Mouse (Mus musculus) layer of hippocampus, postnatal 14 days (tissue): ENCODE measurements around the gene Slc17a4. TPM values are rescaled to one million over a fixed set of nuclear protein-coding genes. Genes with fewer than 3 reads are reported as not detected.
A peak's percentile ranks its signal among the peaks of the same experiment; 100 is the strongest.

ENCODE experiments used
- DNase-seq, 2 experiments: peaks; one replicate each; pipeline ENCODE4 v3.0.0; 2021 to 2022; ENCODE audit warnings: low spot score in 2 of 2, mixed read lengths in 1 of 2
- microRNA-seq, 2 experiments: library from miRNA; unstranded; fragments of <30 nt; microRNA quantifications; one replicate each; pipeline ENCODE4 v1.2.0; 2021
- total RNA-seq, 2 experiments: library from RNA; stranded (reverse); gene quantifications; 2 replicates each; pipeline ENCODE4 v1.2.3; 2021

The Slc17a4 gene
- total RNA-seq, 2 experiments from 2014 or later = not detected

DNA sequence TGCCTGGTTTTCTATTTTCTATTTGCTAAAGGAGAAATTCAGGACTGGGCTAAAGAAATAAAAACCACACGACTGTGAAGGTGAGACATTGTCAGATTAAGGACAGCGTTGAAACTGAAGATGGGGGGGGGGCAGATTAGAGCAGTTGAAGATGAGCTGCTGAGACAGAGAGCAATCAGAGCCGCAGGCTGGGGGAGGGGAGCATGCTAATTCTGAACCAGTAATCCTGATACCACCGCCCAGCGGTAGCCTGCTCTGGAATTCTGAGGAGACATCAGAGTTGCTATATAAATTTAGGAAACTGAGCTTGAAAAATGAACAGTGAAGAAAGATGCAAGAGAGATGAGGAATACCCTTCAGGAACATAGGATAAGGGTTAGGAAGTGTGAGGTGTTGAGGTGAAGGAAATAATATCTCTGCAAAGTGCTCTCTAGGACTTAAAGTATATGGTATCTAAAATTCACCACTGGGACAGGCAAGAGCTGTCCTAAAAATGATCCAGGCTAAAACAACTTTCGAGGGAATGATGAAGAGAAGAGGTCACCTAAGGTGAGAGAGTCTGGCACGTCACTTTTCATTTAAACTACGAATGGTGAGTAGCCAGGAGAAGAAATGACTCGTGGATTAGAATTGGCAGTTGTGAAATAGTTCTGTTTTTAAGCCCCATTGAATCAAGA lies 22.1 kb downstream of the Slc17a4 start:
- no peak for DNase-seq

DNA sequence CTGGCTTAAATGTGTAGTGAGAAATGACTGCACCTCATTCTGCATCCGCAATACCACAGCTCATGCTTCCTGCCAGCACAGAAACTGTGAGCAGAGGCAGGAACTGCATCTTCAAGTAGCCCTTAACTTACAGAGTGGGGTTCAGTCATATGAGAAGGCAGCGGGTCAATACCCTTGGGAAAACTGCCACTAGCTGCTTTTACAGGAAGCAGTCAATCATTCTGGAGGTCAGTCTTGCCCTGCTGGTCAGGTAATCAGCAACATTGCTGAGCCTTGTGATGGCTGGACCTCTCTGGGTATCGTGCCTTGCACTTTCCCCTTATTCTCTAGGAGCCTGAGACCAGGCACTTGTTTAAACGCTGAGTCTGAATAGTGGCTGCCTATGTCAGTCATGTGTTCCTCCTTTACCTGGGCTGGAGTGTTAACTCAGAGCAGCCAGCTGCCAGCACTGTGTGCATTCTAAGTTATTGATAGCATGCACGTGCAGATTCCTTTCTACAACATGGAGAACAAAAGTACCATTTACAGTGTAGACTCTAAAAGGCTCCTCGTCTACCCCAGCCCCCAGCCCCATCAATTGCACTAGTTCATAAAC lies 25.7 kb downstream of the Slc17a4 start:
- no peak for DNase-seq

DNA sequence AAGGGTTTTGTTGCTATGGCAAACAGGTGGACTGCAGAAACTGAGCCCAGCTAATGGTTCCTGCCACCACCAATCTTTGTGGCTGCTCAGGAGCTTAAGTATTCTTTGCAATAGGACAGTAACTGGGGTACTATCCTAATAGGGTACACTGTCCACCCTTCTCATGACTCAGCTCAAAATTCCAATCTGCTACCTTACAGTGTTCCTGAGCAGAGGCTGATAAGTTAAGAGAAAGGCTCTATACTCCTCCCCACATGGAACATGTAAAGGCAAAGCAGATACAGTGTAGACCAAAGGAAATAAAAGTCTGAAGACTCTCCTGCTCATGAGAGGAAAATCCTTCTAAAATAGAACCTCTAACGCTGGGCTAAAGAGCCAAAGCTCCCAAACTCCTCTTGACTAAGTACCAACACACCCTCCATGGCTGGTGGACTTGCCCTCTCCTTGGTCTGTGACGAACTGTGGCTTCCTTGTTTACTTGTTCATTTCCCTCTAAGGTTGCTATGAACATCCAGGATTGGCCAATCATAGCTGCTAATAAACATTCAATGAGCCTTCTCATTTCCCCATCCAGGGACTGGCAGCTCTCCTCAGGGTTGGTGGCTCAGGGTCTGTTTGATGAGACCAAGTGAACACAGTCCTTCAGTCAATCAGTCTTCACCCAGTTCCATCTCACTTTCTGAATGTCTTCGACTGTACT lies 27.6 kb downstream of the Slc17a4 start:
- DNase-seq = no peak

DNA sequence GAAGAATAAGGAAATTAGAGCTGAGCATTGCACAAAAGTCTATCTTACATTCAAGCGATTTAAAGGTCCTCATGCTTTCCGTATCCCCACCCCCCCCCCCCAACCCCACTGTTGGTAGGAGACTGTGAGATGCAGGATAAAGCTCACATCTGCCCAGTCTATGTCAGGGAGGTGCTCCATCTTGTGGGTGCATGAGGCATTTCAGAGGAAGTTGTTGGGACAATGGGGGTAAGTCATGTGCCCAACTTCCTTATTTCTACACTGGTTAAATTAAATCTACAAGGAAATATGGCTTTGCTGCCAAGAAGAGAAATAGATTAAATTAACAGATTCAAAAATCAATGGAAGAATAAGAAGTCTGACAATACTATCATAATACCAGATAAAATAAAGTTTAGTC lies 29.3 kb downstream of the Slc17a4 start:
- DNase-seq = peak in 1 of 2 experiments; percentile 8

DNA sequence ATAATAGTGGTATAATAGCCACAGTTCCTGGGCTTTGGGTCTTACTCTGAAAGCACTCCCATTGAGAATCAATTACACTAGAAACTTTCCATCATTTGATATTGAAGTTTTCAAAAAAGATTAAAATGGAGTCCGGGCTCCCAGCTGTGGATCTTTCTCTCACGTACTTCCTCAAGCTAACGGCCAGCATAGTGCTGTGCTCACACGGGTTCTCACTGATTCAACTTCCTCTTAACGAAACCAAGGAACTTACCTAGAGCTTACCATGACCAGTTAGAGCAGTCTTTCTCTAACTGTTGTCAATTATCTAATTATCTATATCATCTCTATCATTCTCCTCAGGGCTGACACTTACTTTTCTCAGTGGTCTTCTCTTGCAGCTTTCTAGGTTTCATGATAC lies 35.2 kb downstream of the Slc17a4 start:
- DNase-seq = no peak

DNA sequence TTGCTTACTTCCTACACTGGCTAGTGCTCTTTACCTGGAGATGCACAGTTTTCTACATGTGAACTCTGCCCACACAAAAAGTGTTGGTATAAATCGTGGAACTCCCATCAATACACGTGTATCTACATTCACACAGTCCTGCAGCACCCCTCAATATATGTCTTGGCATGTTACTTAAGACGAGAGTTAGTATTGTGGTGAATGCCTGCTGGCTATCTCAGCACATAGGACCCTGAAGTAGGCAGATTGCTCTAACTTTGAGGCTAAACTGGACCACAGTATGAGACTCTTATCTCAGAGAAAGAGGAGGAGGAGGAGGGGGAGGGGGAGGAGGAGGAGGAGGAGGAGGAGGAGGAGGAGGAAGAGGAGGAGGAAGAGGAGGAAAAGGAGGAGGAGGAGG lies 35.7 kb downstream of the Slc17a4 start:
- DNase-seq = no peak

DNA sequence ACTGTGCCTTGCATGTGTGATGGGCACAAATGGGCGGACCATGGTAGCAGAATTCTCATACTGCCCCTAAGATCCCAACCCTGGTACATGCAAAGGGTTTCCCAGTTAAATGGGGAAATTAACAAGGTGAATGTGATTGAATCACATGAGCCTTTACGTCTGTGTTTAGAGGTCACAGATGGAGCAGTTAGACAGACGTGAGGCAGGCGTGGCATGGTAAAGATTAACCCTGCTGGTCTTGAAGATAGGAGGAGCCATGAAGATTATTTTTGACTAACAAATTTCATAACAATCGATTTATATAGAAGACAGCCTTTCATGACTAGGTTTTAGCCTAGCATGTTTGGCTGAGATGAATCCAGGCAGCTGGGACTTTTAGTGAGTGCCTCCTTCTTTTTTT lies 41.7 kb downstream of the Slc17a4 start:
- DNase-seq = no peak

DNA sequence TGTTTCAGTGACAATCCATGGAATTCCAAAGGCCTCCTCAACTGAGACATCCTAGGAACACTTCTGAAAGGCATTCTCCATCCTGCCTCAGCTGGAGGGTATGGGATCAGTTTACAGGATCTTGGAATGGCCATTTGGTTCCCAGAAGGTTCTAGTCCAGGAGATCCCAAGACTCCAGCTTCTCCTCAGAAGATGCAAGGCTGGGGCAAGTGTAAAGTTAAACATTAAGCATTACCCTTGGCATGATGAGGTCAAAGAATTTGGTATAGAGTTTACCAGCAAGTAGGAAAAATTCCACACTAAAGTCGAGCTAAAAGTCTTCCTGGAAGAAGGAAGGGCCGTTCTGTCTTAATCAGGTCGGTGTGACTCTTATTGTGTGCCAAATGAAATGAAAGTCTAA lies 44.8 kb downstream of the Slc17a4 start:
- no peak for DNase-seq

DNA sequence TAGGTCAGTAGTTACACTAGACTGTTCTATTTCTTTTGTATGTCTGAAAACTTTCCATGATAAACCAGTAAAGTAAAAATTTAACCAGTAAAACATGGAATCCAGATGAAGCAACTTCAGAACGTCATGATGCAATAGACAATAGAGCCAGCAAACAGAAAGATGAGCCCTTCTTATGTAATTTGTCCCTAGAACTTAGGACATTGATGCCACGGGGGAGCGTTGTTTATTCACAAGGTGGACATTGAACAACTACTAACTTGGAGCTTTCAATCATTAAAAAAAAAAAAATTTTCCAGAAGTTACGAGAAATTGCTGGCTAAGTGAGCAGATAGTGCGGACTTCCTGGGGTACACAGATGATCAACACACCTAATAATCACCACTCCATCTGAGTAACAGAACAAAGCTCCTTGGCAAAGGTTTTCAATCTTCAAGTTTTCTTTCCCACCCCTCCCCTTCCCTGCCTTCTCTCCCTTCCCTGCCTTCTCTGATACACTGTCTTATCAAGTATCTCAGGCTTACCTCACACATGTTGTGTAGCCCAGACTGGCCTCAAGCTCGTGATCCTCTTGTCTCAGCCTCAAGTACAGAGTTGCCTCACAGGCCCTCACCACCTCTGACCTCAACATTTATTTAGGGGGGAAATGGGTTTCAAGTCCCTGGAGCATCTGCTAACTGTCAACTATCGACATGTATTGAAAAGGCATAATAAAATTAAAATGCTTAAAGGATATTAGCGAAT lies 45.8 kb downstream of the Slc17a4 start:
- DNase-seq = no peak

DNA sequence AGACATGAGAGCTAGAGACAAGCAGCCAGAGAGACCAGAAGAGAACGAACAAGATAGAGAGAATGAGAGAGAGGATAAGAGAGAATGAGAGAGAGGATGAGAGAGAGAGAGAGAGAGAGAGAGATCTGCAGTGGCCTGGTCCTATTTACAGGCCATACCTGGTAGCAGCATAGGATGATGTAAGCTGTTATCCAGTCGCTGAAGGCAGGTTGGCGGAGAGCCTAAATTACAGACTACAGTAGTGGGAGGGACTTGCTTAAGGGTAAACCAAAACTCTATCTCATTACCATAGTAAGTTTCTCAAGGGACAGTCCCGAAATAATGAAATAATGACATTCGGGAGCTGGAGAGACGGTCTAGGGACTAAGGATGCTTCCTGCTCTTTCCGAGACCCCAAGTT lies 47.4 kb downstream of the Slc17a4 start, which contains the start of gene Slc17a1:
TSS of gene Slc17a1 (plus strand) at position 346 of the 400 bp plus-strand sequence.
- DNase-seq = no peak

DNA sequence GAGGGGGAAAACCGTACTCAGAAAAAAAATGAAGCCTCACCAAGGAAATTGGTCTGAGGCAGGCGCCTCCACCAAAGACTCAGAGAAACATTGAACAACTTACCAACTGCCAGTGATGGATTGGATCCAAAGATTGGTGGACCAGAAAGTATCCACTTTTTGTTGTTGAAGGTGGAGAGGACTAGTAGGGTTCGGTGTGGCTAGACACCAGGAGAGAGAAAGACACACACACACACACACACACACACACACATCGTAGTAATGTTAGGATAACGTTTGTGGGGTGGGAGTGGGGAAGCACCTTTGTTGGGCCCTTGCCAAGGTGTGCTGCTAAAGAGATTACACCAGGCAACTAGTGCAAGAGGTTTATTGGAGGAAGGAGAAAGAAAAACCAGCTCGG lies 47.8 kb downstream of the Slc17a4 start:
- DNase-seq = no peak

DNA sequence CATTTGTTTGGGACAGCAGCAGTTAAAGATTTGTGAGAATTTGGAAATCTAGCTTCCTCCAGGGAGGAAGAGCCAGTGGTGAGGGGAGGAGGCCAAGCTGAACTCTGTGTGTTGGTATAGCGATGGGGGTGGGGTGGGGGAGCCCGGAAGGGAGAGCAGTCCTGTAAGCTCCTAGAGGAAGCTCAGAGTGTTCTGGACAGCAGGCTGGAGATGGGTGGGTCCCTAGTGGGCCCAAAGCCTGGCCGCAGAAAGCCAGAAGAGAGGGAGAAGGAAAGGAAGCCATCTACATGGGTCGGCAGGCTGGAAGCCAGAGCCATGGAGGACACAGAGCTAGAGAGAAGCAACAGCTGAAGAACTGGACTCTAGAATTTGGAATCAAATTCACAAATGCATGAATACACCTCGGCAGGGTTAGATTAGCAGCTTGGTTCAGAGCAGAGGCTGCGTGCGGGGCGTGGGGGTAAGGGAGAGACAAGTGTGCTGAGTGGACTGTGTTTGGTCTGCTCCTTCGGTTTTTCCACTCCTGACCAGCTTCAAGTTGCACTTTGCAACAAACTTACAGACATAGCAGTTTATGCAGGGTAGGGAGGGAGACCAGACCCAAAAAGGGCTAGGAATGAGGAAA lies 48.6 kb downstream of the Slc17a4 start:
- no peak for DNase-seq

DNA sequence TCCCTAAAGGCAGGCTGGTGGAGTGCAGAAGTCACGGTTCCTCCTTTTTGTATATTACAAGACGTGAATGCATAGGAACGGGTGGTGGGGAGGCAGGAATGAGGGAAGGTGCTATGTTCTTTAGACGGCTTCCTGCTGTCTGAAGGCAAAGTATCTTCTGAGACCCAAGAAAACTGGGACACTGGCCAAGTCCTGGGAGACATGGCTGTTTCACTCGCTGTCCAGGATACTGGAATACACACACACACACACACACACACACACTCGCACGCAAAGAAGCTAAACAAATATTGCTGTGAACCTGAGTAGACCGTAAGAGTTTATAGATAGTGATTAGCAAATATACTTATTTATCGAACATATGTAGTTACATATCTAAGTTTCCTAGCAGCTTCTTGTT lies 50.1 kb downstream of the Slc17a4 start:
- DNase-seq = no peak

DNA sequence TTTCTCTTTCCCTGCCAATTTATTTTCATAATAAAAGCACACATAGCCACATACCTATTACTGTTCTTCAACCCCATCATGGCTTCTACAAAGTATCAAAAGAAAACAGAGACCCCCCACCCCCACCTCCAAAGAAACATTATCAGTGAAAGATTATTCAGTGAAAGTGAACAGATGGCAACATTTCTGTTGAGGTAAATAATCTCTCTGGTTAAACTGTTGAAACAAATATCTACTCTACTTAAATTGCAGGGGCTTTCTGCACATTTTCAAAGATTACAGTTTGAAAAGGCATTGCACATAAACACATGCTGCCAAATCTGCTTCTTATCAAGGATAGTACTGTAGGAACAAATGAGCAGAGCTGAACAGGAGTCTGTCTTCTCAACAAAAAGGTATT lies 53.0 kb downstream of the Slc17a4 start:
- DNase-seq = no peak

DNA sequence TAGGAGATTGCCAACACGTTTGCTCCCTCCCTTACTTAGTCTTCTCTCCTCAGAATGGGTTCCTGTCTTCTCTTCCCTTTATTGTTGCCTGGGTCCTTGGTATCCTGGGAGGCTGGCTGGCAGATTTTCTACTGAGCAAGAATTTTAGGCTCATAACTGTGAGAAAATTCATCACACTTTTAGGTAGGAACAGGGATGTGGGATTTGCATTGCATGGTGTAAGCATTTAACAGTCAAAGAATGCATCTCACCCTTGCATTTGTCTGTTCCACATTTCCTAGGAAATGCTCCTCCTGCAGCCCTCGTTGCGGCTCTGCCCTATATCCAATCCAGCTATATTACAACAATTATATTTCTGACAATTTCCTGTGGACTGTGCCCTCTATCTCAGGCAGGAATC lies 58.4 kb downstream of the Slc17a4 start:
- DNase-seq = no peak

DNA sequence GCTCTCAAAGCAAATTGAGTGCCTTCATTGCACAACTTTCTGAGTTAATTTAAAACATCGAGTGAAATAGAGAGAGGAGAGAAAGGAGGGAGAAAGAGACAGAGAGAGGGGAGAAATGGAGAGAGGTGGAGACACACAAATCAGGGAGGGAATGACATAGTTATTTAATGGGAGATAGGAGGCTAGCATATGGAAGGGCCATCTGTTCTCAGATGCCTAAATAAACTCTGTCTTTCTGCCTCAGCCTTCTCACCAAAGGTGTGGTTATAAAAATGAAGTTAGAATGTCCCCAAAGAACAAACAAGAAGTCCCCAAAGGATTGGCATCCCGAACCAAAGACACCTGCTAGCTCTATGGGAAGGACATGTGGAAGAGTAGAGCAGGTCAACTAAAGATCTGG lies 65.5 kb downstream of the Slc17a4 start:
- no peak for DNase-seq

Small RNA genes within 50 kb of the gene (microRNA-seq; reads per million reads assigned to microRNA genes)
- gene Gm44344 = 0 reads per million in 2 experiments

Other genes with a start within 250 kb of the Slc17a4 start
- 1 to 10 TPM; 2.9 TPM for gene Hist1h2ac, start 231.1 kb downstream of the Slc17a4 start, total RNA-seq
- gene Hist1h2bc, start 230.8 kb downstream of the Slc17a4 start, total RNA-seq = 10 to 100 TPM; 37.1 to 42.7 TPM
- not detected for gene Hist1h1t, start 219.2 kb downstream of the Slc17a4 start, total RNA-seq
- 100 to 1,000 TPM in 1 of 2 experiments, 10 to 100 TPM in 1; 94.6 to 106 TPM for gene Hist1h4c, start 216.6 kb downstream of the Slc17a4 start, total RNA-seq
- gene Hfe, start 204.2 kb downstream of the Slc17a4 start, total RNA-seq = 1 to 10 TPM; 3.4 to 5.4 TPM
- gene Hist1h1c, start 176.2 kb downstream of the Slc17a4 start, total RNA-seq = 10 to 100 TPM; 64.6 to 74.5 TPM
- 10 to 100 TPM; 11.9 to 12.2 TPM for gene Hist1h3c, start 169.4 kb downstream of the Slc17a4 start, total RNA-seq
- 10 to 100 TPM; 19.6 to 29.4 TPM for gene Hist1h2bb, start 168.3 kb downstream of the Slc17a4 start, total RNA-seq
- gene Hist1h2ab, start 163.9 kb downstream of the Slc17a4 start, total RNA-seq = 10 to 100 TPM; 27.5 to 46.6 TPM
- gene Hist1h3b, start 162.7 kb downstream of the Slc17a4 start, total RNA-seq = 10 to 100 TPM; 26.7 to 45.4 TPM
- 10 to 100 TPM; 57.3 to 79.4 TPM for gene Hist1h4b, start 158.0 kb downstream of the Slc17a4 start, total RNA-seq
- gene Hist1h4a, start 153.8 kb downstream of the Slc17a4 start, total RNA-seq = 10 to 100 TPM; 51.4 to 65.1 TPM
- gene Hist1h3a, start 152.6 kb downstream of the Slc17a4 start, total RNA-seq = 10 to 100 TPM; 29.8 to 47.4 TPM
- 10 to 100 TPM; 22.8 to 32.9 TPM for gene Hist1h1a, start 151.3 kb downstream of the Slc17a4 start, total RNA-seq
- not detected for gene Trim38, start 145.1 kb downstream of the Slc17a4 start, total RNA-seq
- under 1 TPM; 0.10 to 0.18 TPM for gene Slc17a2, start 108.0 kb downstream of the Slc17a4 start, total RNA-seq
- not detected for gene Slc17a3, start 75.6 kb downstream of the Slc17a4 start, total RNA-seq
- not detected for gene Slc17a1, start 47.3 kb downstream of the Slc17a4 start, total RNA-seq
- not detected for gene Hist1h2ba, start 19.1 kb upstream of the Slc17a4 start, total RNA-seq
- gene Hist1h2aa, start 19.5 kb upstream of the Slc17a4 start, total RNA-seq = not detected
- 1 to 10 TPM; 1.5 to 1.9 TPM for gene Scgn, start 76.2 kb upstream of the Slc17a4 start, total RNA-seq